Mouse (Mus musculus) bone marrow, adult 2 months (tissue): ENCODE data around the gene Wtap.

ENCODE experiments used
- CTCF ChIP-seq: fragments of 200-500 bp; IDR thresholded peaks from 2 replicates; pipeline ENCODE4 v1.5.1; 2011; ENCODE audit warnings: low read length, control low read depth; ENCODE audit not compliant: control insufficient read depth, insufficient read depth
- POLR2A ChIP-seq: fragments of 200-500 bp; IDR thresholded peaks from 2 replicates; pipeline ENCODE4 v1.6.1; 2011; ENCODE audit warnings: low read depth, mild to moderate bottlenecking, control low read depth, low read length, borderline replicate concordance; ENCODE audit not compliant: control insufficient read depth

DNA sequence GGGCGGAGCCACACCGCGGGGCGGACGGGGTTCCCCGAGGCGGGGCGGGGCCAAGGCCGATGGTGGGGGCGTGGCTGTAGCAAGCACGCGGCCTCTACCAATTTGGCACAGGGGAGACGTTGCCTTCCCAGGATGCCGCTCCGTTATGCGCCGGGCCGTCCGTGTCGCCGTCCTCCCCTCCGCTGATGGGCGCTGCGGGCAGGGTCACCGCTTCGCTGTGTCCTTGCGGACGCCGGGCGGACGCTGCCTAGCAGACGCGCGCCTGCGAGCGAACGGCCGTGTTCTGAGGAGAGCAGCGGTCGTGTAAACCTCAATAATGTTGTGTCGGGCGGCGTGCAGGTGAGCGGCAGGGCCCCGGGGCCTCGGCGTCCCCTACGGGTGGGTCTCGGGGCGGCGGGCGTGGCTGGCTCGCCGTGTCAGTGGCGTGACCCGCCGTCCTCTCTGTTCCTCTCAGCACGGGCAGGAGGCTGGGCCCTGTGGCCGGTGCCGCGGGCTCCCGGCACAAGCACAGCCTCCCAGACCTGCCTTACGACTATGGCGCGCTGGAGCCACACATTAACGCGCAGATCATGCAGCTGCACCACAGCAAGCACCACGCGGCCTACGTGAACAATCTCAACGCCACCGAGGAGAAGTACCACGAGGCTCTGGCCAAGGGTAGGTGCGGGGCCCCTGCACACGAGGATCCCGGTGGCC lies 13.9 kb upstream of the Wtap start:
- peak; percentile 93 for TF ChIP-seq POLR2A
- TF ChIP-seq CTCF, result no peak
